Mouse (Mus musculus): Measurements from ENCODE around the gene Glyctk.

- TF ChIP-seq CTCF (IDR thresholded peaks at IDR 0.05; ENCODE audit: insufficient read depth, low read length): no peak
- TF ChIP-seq POLR2A (IDR thresholded peaks at IDR 0.05; ENCODE audit: borderline replicate concordance, extremely low read depth, low read depth, low read length): no peak
Observed at GRCm38 (mm10) chr9:106119075-106119474, 38.9 kb downstream of the Glyctk start.
